Mouse (Mus musculus) C2C12 (cell line): ENCODE measurements around the gene Mgat4c.

Source experiments
- CEBPB ChIP-seq: IDR thresholded peaks from one replicate; pipeline ENCODE4 v1.6.1; 2011; ENCODE audit warnings: low read depth, mild to moderate bottlenecking, control low read depth, moderate library complexity
- CTCF ChIP-seq: IDR thresholded peaks from one replicate; pipeline ENCODE4 v1.5.1; 2011; ENCODE audit not compliant: control insufficient read depth, insufficient read depth, insufficient read length
- MAX ChIP-seq: IDR thresholded peaks from one replicate; pipeline ENCODE4 v1.6.1; 2011; ENCODE audit warnings: mild to moderate bottlenecking, control low read depth
- MYOG ChIP-seq: IDR thresholded peaks from one replicate; pipeline ENCODE4 v1.6.1; 2011; ENCODE audit not compliant: control insufficient read depth, insufficient read length; ENCODE audit errors: extremely low read depth
- USF1 ChIP-seq: IDR thresholded peaks from one replicate; pipeline ENCODE4 v1.6.1; 2011; ENCODE audit warnings: low read depth, mild to moderate bottlenecking, control low read depth, moderate library complexity

DNA sequence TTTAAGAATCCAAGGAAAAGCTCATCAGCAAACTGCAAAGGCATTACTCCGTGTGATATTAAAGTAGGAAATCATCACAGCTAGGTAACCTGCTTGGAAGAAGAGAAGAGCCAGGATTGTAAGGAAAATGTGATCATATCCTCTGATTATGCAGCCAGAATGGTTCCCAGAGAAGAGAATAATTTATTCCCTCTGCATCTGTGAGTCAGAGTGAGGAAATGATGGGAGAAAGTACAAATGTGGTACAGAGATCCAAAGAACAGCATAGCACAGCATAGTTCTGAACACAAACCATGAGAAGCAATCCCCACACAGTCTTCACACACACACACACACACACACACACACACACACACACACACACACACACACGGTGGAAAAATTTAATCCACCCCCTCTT, 40.2 kb upstream of the Mgat4c start:
- TF ChIP-seq CEBPB: no peak
- no peak for TF ChIP-seq CTCF
- no peak for TF ChIP-seq MYOG
- TF ChIP-seq USF1: no peak
- no peak for TF ChIP-seq MAX
